Mouse (Mus musculus) bone marrow, adult 2 months (tissue): ENCODE data around the gene Pkp4. TPM values are rescaled to one million over a fixed set of nuclear protein-coding genes. Genes with fewer than 3 reads are reported as not detected.

Experiments used
- H3K27ac ChIP-seq: fragments of 200-500 bp; 2 replicates; pipeline ENCODE4 v1.5.1; 2012; ENCODE audit warnings: low read depth, mild to moderate bottlenecking, control low read depth, inconsistent platforms, low read length; ENCODE audit not compliant: control insufficient read depth, poor library complexity, insufficient read depth
- H3K4me1 ChIP-seq: fragments of 200-500 bp; 2 replicates; pipeline ENCODE4 v1.6.1; 2011; ENCODE audit warnings: low read length; ENCODE audit not compliant: control insufficient read depth, insufficient read depth
- H3K4me3 ChIP-seq: fragments of 200-500 bp; replicated peaks from 2 replicates; pipeline ENCODE3; 2011; ENCODE audit warnings: mild to moderate bottlenecking, low read depth, low read length, control low read depth; ENCODE audit not compliant: control insufficient read depth
- CTCF ChIP-seq: fragments of 200-500 bp; IDR thresholded peaks from 2 replicates; pipeline ENCODE4 v1.5.1; 2011; ENCODE audit warnings: low read length, control low read depth; ENCODE audit not compliant: control insufficient read depth, insufficient read depth
- POLR2A ChIP-seq: fragments of 200-500 bp; IDR thresholded peaks from 2 replicates; pipeline ENCODE4 v1.6.1; 2011; ENCODE audit warnings: low read depth, mild to moderate bottlenecking, control low read depth, low read length, borderline replicate concordance; ENCODE audit not compliant: control insufficient read depth
- WGBS: fragments of 180-500 bp; shearing (Covaris S2); methylation state at CpG from one replicate; pipeline ENCODE4 v1.1.7; 2018; 5-methylcytosine and 5-hydroxymethylcytosine counted together
- polyA plus RNA-seq: library from polyadenylated mRNA; stranded (reverse); fragments of >200 nt; gene quantifications from 2 replicates; pipeline ENCODE4 v1.2.4, GENCODE M21; 2011; ENCODE audit warnings: low replicate concordance; ENCODE audit not compliant: missing spikeins, insufficient read depth, insufficient read length

Gene Pkp4
- polyA plus RNA-seq, 1 experiment: 14.8 TPM

DNA sequence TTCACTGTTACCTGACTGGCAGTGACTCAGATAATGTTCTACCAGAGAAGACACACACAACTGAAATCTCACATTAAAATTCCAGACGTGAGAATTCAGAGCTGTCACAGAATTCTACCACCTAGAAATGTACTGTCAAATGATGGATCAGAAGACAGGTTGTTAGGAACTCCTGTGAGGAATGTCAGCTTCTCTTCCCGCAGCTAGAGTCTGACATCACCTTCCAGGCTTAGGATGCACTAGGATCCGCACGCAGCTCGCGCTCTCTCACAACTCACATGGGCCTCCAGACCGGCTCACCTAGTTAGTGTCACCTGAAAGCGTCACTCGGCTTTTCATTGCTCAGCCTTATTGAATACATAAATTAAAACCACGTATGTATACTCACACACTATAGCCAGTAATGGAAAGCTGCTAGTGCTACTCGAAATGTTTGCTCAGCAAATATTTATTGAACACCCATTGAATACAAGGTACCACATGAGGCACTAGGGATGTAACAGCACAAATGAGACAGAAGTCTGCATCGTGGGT, 142.9 kb downstream of the Pkp4 start:
- Histone ChIP-seq H3K4me3 (no peak overlapping the region), H3K4me1 (no peaks in the 10 kb centered on the region; the same call in 1 of the 2 replicates), H3K27ac (no peak overlapping the region)
- TF ChIP-seq CTCF: no peak
- TF ChIP-seq POLR2A: no peak
- 83% methylated on average over 12 of the region's 12 CpGs for WGBS

DNA sequence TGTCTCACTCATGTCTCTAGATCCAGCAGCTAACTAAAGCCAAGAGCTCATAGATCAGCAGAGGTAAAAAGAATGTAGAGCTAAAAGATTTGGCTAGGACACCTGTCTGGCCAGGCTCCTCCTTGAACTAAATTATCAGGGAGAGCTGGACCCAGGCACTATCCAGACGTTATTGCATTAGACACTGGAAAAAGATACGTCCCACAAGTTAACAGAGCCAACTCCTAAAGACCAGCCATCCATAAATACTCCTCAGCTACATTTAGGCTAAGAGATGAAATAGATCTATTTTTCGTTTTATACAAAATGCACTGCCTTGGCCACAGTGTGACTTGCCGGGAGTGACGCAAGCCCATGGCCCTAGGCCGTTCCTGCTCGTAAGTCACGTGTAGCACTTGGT, 146.7 kb downstream of the Pkp4 start:
- TF ChIP-seq CTCF (no peak), POLR2A (no peak)
- Histone ChIP-seq H3K4me1 (no peaks in the 10 kb centered on the region; the same call in 1 of the 2 replicates), H3K4me3 (no peak overlapping the region), H3K27ac (no peak overlapping the region)
- 89% methylated on average over 8 of the region's 8 CpGs for WGBS

- TF ChIP-seq POLR2A: no peak
- no peak for TF ChIP-seq CTCF
- no peak overlapping the region for H3K4me3 ChIP-seq
- no peaks in the 10 kb centered on the region; the same call in 1 of the 2 replicates for H3K4me1 ChIP-seq
- WGBS: 89% methylated on average over 19 of the region's 19 CpGs
- no peak overlapping the region for H3K27ac ChIP-seq
Measured at GRCm38 (mm10) chr2:59308055-59308454, 147.4 kb downstream of the Pkp4 start.

DNA sequence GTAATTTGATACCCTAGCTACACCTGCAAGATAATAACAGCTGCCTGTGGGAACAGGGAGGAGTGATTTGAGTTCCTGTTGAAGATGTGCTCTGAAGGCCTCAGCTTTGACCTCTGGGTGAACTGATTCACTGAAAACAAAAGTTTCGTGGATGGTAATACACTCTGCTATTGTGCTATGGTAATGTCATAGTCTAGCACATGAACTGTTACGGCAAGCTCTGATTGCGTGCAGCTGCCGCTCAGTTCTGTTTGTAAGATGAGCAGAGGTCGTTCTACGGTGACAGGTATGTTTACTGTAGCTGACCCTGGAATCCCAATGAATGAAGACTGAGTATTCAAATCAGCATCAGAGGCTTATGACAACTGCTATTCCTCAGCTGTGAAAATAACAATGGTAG, 152.6 kb downstream of the Pkp4 start:
- Histone ChIP-seq H3K27ac (no peak overlapping the region), H3K4me1 (no peaks in the 10 kb centered on the region; the same call in 1 of the 2 replicates), H3K4me3 (no peak overlapping the region)
- 91% methylated on average over 6 of the region's 6 CpGs for WGBS
- no peak for TF ChIP-seq POLR2A
- no peak for TF ChIP-seq CTCF

DNA sequence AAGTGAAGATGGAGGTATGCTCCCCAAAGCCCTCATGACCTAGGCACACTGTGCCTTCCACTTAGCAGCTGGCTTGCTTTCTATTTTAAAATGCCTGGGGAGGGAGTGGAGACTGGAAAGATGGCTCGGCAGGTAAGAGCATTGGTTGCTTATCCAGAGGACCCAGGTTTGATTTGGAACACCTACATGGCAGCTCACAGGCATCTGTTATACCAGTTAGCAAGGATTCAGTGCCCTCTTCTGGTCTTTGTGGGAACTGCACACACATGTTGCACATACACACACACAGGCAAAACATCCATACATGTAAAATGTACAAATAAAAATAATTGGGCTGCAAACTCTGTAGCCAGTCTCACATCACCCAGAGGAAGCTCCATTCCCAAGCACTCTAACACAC, 158.0 kb downstream of the Pkp4 start:
- TF ChIP-seq POLR2A (no peak), CTCF (no peak)

DNA sequence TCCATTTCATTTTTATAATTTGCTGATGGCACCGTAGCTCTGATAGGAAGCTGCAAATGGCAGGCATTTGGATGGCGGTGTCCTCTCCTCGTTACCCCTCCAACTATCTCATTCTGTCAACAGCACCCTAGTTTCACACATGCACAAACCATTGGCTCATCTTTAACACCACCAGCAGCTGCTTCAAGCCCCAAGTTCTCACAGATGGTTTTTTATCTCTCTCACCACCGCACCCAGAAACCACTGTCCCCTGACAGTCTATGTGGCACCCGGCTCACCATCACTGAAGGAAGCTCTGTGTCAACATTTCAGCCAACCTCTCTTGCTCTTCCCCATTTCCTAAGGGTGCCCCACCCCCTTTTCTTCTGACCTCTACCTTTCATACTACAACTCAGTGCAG, 167.3 kb downstream of the Pkp4 start:
- 48% methylated on average over 5 of the region's 5 CpGs for WGBS
- no peak for TF ChIP-seq CTCF
- TF ChIP-seq POLR2A: no peak
- H3K27ac ChIP-seq: no peak overlapping the region
- H3K4me1 ChIP-seq: no peaks in the 10 kb centered on the region; the same call in 1 of the 2 replicates
- no peak overlapping the region for H3K4me3 ChIP-seq

More for the DNA sequence above, 158.0 kb downstream of the Pkp4 start:
- no peak overlapping the region for H3K4me3 ChIP-seq
- no peaks in the 10 kb centered on the region for H3K4me1 ChIP-seq
- H3K27ac ChIP-seq: no peak overlapping the region
- WGBS: 87% methylated on average over 1 of the region's 1 CpGs

DNA sequence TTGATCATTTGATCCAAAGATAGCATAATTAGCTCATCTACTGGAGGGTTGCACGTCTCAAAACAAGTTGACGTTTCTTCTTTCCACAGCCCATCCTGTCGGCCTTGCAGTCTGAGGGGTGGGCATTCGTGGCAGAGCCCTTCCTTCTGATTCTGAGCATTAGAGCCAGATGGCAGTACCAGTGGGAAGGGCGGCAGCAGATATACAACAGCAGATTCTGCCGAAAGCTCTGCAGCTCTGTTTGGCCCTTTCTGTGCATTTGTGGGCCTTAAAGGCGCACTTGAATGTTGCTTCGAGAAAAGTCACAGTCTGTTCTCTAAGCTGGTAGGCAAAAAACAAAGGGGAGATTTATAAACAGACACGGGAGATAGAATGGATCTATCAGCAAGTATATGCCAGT, 170.4 kb downstream of the Pkp4 start:
- Histone ChIP-seq H3K27ac (no peak overlapping the region), H3K4me3 (no peak overlapping the region), H3K4me1 (no peaks in the 10 kb centered on the region; the same call in 1 of the 2 replicates)
- TF ChIP-seq CTCF (no peak), POLR2A (no peak)
- WGBS: 83% methylated on average over 9 of the region's 9 CpGs

DNA sequence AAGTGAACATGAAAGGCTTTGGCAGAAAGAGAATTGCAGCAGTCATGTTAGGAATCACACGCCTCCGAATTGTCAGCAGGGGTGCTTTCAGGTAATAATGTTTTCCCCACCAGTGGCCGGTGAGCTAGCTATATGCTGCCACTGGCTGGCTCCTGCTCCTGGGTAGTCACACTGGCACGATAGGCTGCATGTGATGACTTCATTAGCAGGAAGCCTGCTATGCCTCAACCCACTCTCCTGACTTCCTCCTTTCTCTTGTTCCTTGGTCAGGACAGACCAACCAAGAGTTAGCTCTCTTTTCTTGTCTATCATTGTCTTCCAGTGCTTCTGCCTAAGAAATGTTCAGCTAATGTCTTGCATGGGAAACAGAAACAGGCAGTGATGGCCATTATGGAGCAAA, 171.9 kb downstream of the Pkp4 start:
- H3K4me3 ChIP-seq: no peak overlapping the region
- 43% methylated on average over 4 of the region's 4 CpGs for WGBS
- H3K4me1 ChIP-seq: no peaks in the 10 kb centered on the region; the same call in none of the 2 replicates
- TF ChIP-seq CTCF (no peak), POLR2A (no peak)
- no peak overlapping the region for H3K27ac ChIP-seq

DNA sequence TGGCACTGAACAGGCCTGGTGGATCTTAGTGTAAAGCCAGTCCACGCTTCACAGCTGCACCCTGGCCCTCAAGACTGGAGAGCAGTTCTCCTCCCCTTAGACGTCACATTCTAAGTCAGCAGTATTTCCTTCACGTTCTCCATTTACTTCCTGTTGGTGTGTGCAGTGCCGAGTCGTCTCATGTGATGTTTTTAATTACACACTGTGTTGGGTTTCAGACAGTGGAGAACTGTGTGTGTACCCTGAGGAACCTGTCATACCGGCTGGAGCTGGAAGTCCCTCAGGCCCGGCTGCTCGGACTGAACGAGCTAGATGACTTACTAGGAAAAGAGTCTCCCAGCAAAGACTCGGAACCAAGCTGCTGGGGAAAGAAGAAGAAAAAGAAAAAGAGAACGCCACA, 177.9 kb downstream of the Pkp4 start:
- Histone ChIP-seq H3K27ac (no peak overlapping the region), H3K4me1 (peaks cover 2% of the 10 kb centered on the region), H3K4me3 (no peak overlapping the region)
- 63% methylated on average over 11 of the region's 11 CpGs for WGBS
- no peak for TF ChIP-seq CTCF
- no peak for TF ChIP-seq POLR2A
